Comparison of ENCODE assay signal across 21 mouse cellular contexts in genomic region chr16:96721241-96721640, GRCm38 (mm10).
DNase-seq lines count a peak whose midpoint lies in the region; ATAC-seq and TF ChIP-seq lines count a peak whose summit lies in the region.
"Had no signal": no experiment of that assay in that cellular context is flagged by ENCODE, and none has a peak within 500 bp of the region (broad histone marks: within the 10 kb centered on the region; RNA-seq: fewer than 3 reads in every experiment).

No protein-coding gene starts in this region.

- H3K4me1 ChIP-seq in hindbrain, embryonic 12.5 days: 0 out of 2 replicates have a peak, but pooled peaks cover 8% of the 10 kb centered on the region
- H3K4me1 ChIP-seq in hindbrain, embryonic 10.5 days (replicated peaks): 0 out of 2 replicates have a peak, but pooled peaks cover 13% of the 10 kb centered on the region
- peaks cover 16% of the 10 kb centered on the region for H3K4me1 ChIP-seq in midbrain, postnatal 0 days (ENCODE audit: insufficient read depth, low read length)
- no peaks in the 10 kb centered on the region for H3K4me1 ChIP-seq in intestine, postnatal 0 days (replicated peaks; ENCODE audit: control insufficient read depth, insufficient read depth, low read length)
- H3K4me1 ChIP-seq: heart, embryonic 15.5 days; kidney, embryonic 15.5 days; liver, embryonic 15.5 days had no signal

- TF ChIP-seq CTCF in midbrain, postnatal 0 days (IDR thresholded peaks at IDR 0.05): no peak
- TF ChIP-seq CTCF in intestine, postnatal 0 days (IDR thresholded peaks at IDR 0.05; ENCODE audit: low read depth): no peak
- TF ChIP-seq CTCF in gastrocnemius, adult 2 months (IDR thresholded peaks at IDR 0.05): no peak

- no peaks in the 10 kb centered on the region for H3K27me3 ChIP-seq in hindbrain, embryonic 12.5 days
- no peaks in the 10 kb centered on the region for H3K27me3 ChIP-seq in hindbrain, embryonic 10.5 days (ENCODE audit: insufficient read depth, poor library complexity, severe bottlenecking)
- no peaks in the 10 kb centered on the region for H3K27me3 ChIP-seq in midbrain, postnatal 0 days (ENCODE audit: insufficient read depth, low read length)
- no peaks in the 10 kb centered on the region for H3K27me3 ChIP-seq in intestine, postnatal 0 days (replicated peaks; ENCODE audit: control insufficient read depth, insufficient read depth, low read length)
- H3K27me3 ChIP-seq: forebrain, embryonic 13.5 days; heart, embryonic 15.5 days; kidney, embryonic 15.5 days; liver, embryonic 15.5 days; neural tube, embryonic 12.5 days had no signal

- DNase-seq in hindbrain, embryonic 10.5 days (ENCODE audit: low spot score): no peak
- peak; percentile 16 for DNase-seq in cerebellum, adult 11 months
- peak; percentile 43 for DNase-seq in cerebellum, postnatal 25 days
- DNase-seq in midbrain, postnatal 0 days (ENCODE audit: low spot score): peak; percentile 35
- DNase-seq in spleen, adult 12 weeks (ENCODE audit: low spot score): no peak
- DNase-seq in gastrocnemius, adult 2 months: no peak
- DNase-seq: lung, postnatal 14 days; right cerebral cortex, adult 18-20 months; thymus, postnatal 25 days had no signal

- H3K9me3 ChIP-seq in hindbrain, embryonic 12.5 days (replicated peaks): no peaks in the 10 kb centered on the region
- H3K9me3 ChIP-seq in hindbrain, embryonic 10.5 days: no peaks in the 10 kb centered on the region
- no peaks in the 10 kb centered on the region for H3K9me3 ChIP-seq in midbrain, postnatal 0 days (ENCODE audit: low read length)
- no peaks in the 10 kb centered on the region for H3K9me3 ChIP-seq in intestine, postnatal 0 days (ENCODE audit: control insufficient read depth)
- H3K9me3 ChIP-seq: forebrain, embryonic 13.5 days; heart, embryonic 15.5 days; kidney, embryonic 15.5 days; limb, embryonic 12.5 days; liver, embryonic 15.5 days; neural tube, embryonic 12.5 days had no signal

- H3K27ac ChIP-seq in hindbrain, embryonic 12.5 days: peak overlapping the region; percentile 42; the same call in 1 of the 2 replicates
- no peak overlapping the region for H3K27ac ChIP-seq in hindbrain, embryonic 10.5 days
- H3K27ac ChIP-seq in midbrain, postnatal 0 days (ENCODE audit: low read depth, low read length): peak overlapping the region; percentile 64
- no peak overlapping the region for H3K27ac ChIP-seq in intestine, postnatal 0 days (ENCODE audit: low read depth, low read length)
- H3K27ac ChIP-seq in gastrocnemius, adult 2 months: no peak overlapping the region
- H3K27ac ChIP-seq: forebrain, embryonic 13.5 days; heart, embryonic 15.5 days; kidney, embryonic 15.5 days; left cerebral cortex, adult 2 months; limb, embryonic 12.5 days; liver, embryonic 15.5 days; neural tube, embryonic 12.5 days; stomach, postnatal 0 days had no signal

- 72% methylated on average over 9 of the region's 9 CpGs for whole genome bisulfite sequencing in hindbrain, embryonic 12.5 days
- WGBS in hindbrain, embryonic 10.5 days: 74% methylated on average over 9 of the region's 9 CpGs
- 41% methylated on average over 9 of the region's 9 CpGs for WGBS in midbrain, postnatal 0 days
- WGBS in intestine, postnatal 0 days: 74% methylated on average over 9 of the region's 9 CpGs

- H3K4me3 ChIP-seq in hindbrain, embryonic 12.5 days: no peak overlapping the region
- no peak overlapping the region for H3K4me3 ChIP-seq in hindbrain, embryonic 10.5 days
- H3K4me3 ChIP-seq in midbrain, postnatal 0 days (ENCODE audit: low read depth, low read length): no peak overlapping the region
- no peak overlapping the region for H3K4me3 ChIP-seq in intestine, postnatal 0 days (ENCODE audit: low read depth, low read length)
- H3K4me3 ChIP-seq in gastrocnemius, adult 2 months: no peak overlapping the region
- H3K4me3 ChIP-seq: forebrain, embryonic 13.5 days; heart, embryonic 15.5 days; kidney, embryonic 15.5 days; left cerebral cortex, adult 2 months; limb, embryonic 12.5 days; liver, embryonic 15.5 days; neural tube, embryonic 12.5 days had no signal

- H3K4me2 ChIP-seq in hindbrain, embryonic 12.5 days (replicated peaks): no peak overlapping the region
- H3K4me2 ChIP-seq in midbrain, postnatal 0 days (ENCODE audit: low read depth, low read length, poor library complexity, severe bottlenecking): no peak overlapping the region
- no peak overlapping the region for H3K4me2 ChIP-seq in intestine, postnatal 0 days (replicated peaks; ENCODE audit: low read depth)
- H3K4me2 ChIP-seq: forebrain, embryonic 13.5 days; heart, embryonic 15.5 days; kidney, embryonic 15.5 days; limb, embryonic 12.5 days; liver, embryonic 15.5 days; neural tube, embryonic 12.5 days had no signal

- ATAC-seq in hindbrain, embryonic 12.5 days (ENCODE audit: low FRiP score): no peak
- ATAC-seq in midbrain, postnatal 0 days (ENCODE audit: low FRiP score): no peak
- no peak for ATAC-seq in intestine, postnatal 0 days
- ATAC-seq: forebrain, embryonic 13.5 days; inflammation-experienced regulatory T-cells, adult 6 months; Patski had no signal

- intact Hi-C loops in gastrocnemius, adult 2 months (cut with DNase I): no loop called here

- H3K36me3 ChIP-seq in hindbrain, embryonic 12.5 days: no peaks in the 10 kb centered on the region
- no peaks in the 10 kb centered on the region for H3K36me3 ChIP-seq in hindbrain, embryonic 10.5 days
- H3K36me3 ChIP-seq in midbrain, postnatal 0 days (ENCODE audit: insufficient read depth, low read length): no peaks in the 10 kb centered on the region
- no peaks in the 10 kb centered on the region for H3K36me3 ChIP-seq in intestine, postnatal 0 days (ENCODE audit: control insufficient read depth, insufficient read depth)
- H3K36me3 ChIP-seq: heart, embryonic 15.5 days; kidney, embryonic 15.5 days; limb, embryonic 12.5 days; liver, embryonic 15.5 days; neural tube, embryonic 12.5 days had no signal

- H3K9ac ChIP-seq in hindbrain, embryonic 12.5 days: no peak overlapping the region
- H3K9ac ChIP-seq in midbrain, postnatal 0 days (replicated peaks; ENCODE audit: low read length, poor library complexity, severe bottlenecking): no peak overlapping the region
- no peak overlapping the region for H3K9ac ChIP-seq in intestine, postnatal 0 days (ENCODE audit: low read depth, low read length)
- H3K9ac ChIP-seq: forebrain, embryonic 13.5 days; heart, embryonic 15.5 days; kidney, embryonic 15.5 days; limb, embryonic 12.5 days; liver, embryonic 15.5 days; neural tube, embryonic 12.5 days had no signal

Comparison
In these comparisons a context has a peak if more than half of its experiments do, and no peak if none do; other contexts are left out.
1. H3K27ac ChIP-seq: peak in hindbrain, embryonic 12.5 days (single experiment) and midbrain, postnatal 0 days (single experiment); none in hindbrain, embryonic 10.5 days (single experiment), intestine, postnatal 0 days (single experiment) and gastrocnemius, adult 2 months (single experiment).
2. DNase-seq: peak in cerebellum, adult 11 months (single experiment), cerebellum, postnatal 25 days (2 of 2) and midbrain, postnatal 0 days (single experiment); none in hindbrain, embryonic 10.5 days (single experiment), spleen, adult 12 weeks (single experiment) and gastrocnemius, adult 2 months (single experiment).